Mouse (Mus musculus) layer of hippocampus, adult 2 months (tissue): ENCODE measurements around the gene Cryzl1. TPM values are rescaled to one million over a fixed set of nuclear protein-coding genes. Genes with fewer than 3 reads are reported as not detected.

Source experiments
- DNase-seq, 2 experiments: peaks; one replicate each; pipeline ENCODE4 v3.0.0; 2022; ENCODE audit warnings: low spot score in 2 of 2
- H3K27ac ChIP-seq: fragments of 200-600 bp; 2 replicates; pipeline ENCODE4 v1.8.1; 2022
- H3K4me3 ChIP-seq: fragments of 200-600 bp; 2 replicates; pipeline ENCODE4 v1.8.1; 2022; ENCODE audit warnings: mild to moderate bottlenecking
- CTCF ChIP-seq: fragments of 200-600 bp; conservative IDR thresholded peaks from 2 replicates; pipeline ENCODE4 v1.8.1; 2022; ENCODE audit warnings: antibody characterized with exemption, mild to moderate bottlenecking, moderate library complexity
- total RNA-seq, 2 experiments: library from RNA; stranded (reverse); gene quantifications; 2 replicates each; pipeline ENCODE4 v1.2.3; 2021

The Cryzl1 gene
- total RNA-seq, 2 experiments from 2014 or later: 104 to 111 TPM

DNA sequence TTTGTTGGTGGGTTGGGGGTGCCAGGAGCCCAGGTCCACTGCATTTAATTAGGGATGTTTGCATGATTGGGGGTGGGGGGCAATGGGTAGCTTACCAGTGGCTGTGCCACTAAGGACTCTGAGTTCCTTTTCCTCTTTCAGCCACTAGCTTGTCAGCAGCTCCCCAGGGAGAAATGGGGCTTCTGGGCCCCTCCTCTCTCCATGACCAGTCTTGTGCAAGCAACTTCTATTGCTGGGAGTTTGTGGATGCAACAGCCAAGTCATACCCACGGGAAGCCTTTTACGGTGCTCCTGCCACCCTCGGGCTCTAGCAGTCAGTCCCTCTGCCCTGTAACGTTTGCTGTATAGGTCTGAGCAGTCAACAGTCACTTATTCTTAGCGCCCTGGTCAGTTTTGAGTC is 6.0 kb upstream of the Cryzl1 start:
- no peak overlapping the region for H3K4me3 ChIP-seq
- TF ChIP-seq CTCF: no peak
- no peak for DNase-seq
- peak overlapping the region; percentile 62; the same call in 1 of the 2 replicates for H3K27ac ChIP-seq

DNA sequence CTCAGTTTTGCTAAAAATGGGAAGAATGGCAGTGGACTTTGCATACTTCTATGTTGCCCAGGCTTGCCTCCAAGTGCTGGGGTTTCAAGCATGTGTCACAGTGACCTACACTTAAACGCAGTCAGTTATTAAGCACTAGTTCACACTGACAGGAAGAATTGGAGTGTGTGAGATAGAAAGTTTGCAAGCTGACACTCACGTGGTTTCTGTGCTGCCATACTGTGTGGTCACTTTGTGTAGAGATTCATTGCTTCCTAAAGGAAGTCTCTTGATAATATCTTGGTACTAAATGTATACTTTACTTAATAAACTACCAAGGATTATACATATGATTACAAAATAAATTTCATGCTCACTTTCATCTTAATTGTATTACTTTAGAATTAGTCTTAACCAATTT is 4.0 kb upstream of the Cryzl1 start:
- DNase-seq: no peak
- Histone ChIP-seq H3K27ac (no peak overlapping the region), H3K4me3 (no peak overlapping the region)
- no peak for TF ChIP-seq CTCF

DNA sequence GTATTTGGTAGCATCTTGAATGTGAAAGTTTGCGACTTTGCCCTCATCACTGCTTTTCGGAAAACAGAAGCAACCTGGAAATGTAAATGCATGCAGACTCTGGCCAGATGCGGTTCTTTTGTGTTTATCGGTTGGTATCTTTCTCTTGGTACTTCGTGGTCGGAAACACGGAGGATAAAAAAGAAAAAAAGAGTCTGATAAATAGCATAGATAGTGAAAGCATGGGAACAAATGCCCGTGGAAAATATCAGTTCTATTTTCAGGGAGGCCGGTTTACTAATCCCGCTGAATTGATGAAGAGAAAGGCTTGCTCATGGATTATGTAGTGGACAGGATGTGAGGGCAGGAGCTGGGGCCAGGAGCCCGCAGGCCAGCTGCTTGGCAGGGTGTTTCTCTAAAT is 1.7 kb upstream of the Cryzl1 start:
- Histone ChIP-seq H3K4me3 (peak overlapping the region; percentile 66), H3K27ac (peak overlapping the region; percentile 92)
- TF ChIP-seq CTCF: no peak
- no peak for DNase-seq

DNA sequence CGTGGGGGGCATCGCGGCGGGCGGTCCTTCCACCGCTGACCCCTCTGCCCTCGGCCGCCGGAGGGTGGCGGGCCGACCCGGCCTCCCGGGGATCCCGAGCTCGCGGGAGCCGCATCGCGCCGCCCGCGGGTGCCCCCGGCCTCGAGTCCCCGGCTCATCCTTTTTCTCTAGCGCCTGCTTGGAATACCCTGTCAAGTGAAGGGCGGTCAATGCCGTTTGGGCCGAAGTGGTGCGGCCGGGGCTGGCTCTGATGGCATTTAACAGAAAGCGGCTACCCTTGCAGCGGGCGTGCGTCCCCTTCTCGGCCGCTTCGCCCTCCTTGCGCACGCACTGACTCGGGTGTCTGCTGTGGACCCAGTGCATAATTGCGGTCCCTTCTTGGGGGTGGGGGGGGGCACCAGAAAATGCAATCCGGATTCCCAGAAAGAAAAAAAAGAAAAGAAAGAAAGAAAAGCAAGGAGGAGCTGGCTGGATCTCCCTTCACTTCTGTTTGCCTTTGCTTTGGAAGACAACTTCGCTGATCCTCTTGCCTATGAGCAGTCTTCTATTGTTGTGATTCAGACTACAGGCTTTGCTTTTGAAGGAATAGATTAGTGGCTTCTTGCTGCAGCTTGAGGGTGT is 1.2 kb upstream of the Cryzl1 start:
- TF ChIP-seq CTCF: no peak
- peak overlapping the region; percentile 66 for H3K4me3 ChIP-seq
- DNase-seq: peak in 1 of 2 experiments; percentile 45
- H3K27ac ChIP-seq: peak overlapping the region; percentile 92

DNA sequence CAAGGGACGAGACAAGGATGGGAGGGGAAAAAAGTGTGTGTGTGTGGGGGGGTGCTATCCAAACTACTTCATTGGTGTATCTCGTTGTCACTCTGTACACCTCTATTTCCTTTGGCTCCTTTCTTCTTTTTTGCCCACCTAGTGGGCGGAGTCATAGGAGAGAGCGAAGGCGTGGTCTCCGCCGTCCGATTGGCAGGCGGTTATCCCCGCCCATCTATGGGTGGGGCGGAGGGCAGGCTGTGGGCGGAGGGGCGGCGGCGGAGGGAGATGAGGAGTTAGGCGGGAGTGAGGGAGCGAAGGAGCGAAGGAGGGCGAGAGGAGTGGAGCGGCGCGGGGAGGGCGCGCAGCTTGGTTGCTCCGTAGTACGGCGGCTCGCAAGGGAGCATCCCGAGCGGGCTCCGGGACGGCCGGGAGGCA is 299 bp upstream of the Cryzl1 start, which contains the start of gene Itsn1:
Gene Itsn1 (plus strand): TSS at position 216 of the 417 bp plus-strand sequence.
- peak; percentile 96 to 99 for DNase-seq
- TF ChIP-seq CTCF: no peak
- peak within 1 kb of the TSS; percentile 92 for H3K27ac ChIP-seq
- H3K4me3 ChIP-seq: peak within 1 kb of the TSS; percentile 66

DNA sequence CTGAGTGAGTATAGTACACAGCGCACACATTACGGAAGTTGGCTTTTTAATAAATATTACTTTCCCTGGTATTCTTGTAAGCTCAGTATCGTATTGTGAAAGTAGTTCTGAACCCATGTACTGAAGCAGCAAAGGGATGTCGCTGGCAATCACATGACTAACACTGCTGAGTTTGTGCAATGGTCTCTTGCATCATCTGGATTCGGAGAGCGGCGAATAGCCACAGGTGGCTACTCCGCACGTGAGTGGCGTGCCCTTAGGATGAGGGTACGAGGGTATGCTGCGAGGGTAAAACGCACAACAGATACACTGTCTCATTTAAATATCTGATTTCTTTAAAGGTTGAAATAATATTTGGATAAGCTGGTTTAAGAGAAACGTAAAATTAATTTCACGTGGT is 1.3 kb downstream of the Cryzl1 start:
- no peak for TF ChIP-seq CTCF
- H3K27ac ChIP-seq: peak overlapping the region; percentile 90; the same call in 1 of the 2 replicates
- H3K4me3 ChIP-seq: peak overlapping the region; percentile 66
- DNase-seq: no peak

DNA sequence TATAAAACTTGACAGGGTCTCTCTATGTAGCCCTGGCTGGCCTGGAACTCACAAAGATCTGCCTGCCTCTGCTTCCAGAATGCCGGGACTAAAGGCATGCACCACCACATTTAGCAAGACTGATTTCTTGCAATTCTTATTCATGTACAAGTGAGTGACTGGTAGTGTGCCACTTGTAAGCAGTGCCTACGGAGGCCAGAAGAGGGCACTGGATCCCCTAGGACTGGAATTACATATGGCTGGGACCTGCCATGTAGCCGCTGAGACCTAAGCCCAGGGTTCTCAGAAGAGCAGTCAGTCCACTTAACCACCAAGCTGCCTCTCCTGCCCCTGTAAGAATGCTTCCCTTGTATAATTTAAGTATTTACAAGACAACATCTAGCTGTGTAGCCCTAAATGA is 4.5 kb downstream of the Cryzl1 start:
- Histone ChIP-seq H3K4me3 (no peak overlapping the region), H3K27ac (no peak overlapping the region)
- peak; percentile 84 for TF ChIP-seq CTCF
- peak in 1 of 2 experiments; percentile 47 for DNase-seq

DNA sequence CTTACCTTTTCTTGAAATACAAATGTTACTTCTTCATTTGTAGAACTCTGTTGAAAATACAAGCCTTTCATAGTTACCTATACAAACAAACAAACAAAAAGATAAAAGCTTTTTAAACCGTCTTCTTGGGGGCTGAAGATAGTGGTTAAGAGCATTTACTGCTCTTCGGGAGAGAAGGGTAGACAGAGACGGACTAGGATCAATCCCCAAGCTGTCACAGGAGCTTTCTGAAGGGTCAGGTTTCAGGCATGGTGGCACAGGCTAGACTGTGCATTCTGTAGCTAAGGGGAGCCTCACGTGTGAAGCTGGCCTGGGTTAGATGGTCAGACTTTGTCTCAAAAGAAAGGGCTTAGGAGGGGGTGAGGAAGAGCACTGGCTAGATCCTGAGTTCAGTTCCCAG is 11.4 kb downstream of the Cryzl1 start:
- TF ChIP-seq CTCF: no peak
- no peak for DNase-seq
- no peak overlapping the region for H3K4me3 ChIP-seq
- H3K27ac ChIP-seq: no peak overlapping the region

DNA sequence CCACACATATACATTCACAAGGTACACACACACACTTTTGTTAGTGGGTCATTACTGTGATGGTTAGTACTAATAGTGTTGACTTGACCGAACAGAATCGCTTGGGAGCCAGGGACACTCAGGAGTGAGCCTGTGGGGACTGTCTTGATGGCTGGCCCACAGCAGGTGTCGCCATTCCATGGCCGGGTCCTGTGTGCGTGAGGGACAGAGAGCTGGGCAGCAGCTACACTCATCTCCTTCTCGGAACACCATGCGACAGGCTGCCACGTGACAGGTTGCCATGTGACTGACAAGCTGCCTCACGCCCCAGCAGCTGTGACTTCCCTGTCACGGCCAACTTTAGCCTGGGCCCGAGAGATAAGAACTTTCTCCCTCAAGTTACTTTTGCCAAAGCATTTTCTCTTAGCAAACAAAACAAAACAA is 11.8 kb downstream of the Cryzl1 start:
- Histone ChIP-seq H3K27ac (no peak overlapping the region), H3K4me3 (no peak overlapping the region)
- TF ChIP-seq CTCF: 0 out of 2 replicates have a peak, but pooled peaks have one; percentile 9
- DNase-seq: no peak

DNA sequence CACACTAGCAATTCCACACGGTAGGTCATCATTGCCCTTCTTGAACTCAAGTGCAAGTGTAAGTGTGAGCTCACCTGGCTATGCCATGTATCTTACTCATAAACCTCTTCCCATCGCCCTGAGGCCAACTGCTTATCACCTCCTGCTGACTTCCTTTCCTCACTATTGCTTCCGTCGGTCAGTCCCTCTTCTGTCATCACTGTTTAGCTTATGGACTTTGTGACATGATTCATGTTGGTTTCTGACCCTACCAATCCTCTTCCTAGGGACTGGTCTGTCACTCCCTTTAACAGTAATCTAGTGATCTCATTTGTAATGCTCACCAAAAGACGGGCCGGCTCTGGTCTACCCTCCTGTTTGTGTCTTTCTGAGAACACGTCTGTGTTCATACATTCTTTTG is 18.5 kb downstream of the Cryzl1 start:
- Histone ChIP-seq H3K4me3 (no peak overlapping the region), H3K27ac (no peak overlapping the region)
- TF ChIP-seq CTCF: no peak
- no peak for DNase-seq

DNA sequence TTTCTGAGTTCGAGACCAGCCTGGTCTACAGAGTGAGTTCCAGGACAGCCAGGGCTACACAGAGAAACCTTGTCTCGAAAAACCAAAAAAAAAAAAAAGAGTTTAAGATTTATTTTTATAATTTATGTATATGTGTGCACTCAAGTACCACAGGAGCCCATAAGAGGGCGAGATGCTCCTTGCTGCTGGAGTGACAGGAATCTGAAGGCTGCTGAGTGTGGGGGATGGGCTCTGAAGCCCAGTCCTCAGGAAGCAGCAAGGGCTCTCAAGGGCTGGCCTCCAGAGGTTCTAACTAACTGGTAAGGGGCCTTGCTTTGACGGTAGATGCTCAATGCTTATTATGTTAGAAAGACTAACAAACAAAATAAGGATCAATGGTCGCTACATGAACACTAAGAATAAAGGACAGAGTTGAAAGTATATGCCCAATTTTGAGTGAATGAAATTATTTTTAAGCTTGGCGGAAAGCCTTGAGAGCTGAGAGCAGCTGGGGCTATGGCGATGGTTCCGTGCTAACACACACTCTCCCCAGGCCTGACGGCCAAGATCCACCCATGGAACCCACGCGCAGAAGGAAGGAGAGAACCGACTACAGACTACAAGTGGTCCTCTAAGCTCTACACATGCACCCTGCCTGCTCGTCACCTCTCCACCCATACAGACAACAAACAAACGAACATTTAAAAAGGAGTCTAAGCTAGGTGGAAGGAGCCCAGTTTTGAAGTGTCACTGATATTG is 24.0 kb downstream of the Cryzl1 start:
- TF ChIP-seq CTCF: peak; percentile 60
- Histone ChIP-seq H3K27ac (no peak overlapping the region), H3K4me3 (no peak overlapping the region)
- no peak for DNase-seq

DNA sequence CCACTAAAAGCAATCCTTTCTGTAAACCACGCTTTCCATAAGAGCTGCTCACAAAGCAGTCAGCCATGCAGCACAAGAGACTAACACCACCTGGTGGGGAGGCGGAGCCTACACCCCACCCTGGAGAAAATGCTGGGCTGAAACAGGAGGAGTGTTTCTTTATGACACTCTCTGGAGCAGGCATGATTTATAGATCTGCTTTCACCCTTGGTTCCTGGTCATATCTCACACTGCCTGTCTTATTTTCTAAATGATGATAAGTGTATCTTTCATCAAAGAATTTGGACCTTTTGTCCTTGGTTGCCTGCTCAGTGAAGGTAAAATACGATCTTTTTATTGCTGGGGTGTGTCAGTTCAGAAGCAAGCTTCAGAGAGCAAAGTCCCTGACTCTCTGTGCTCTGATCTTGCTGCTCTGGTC is 26.0 kb downstream of the Cryzl1 start:
- H3K27ac ChIP-seq: peak overlapping the region; percentile 39
- no peak for DNase-seq
- TF ChIP-seq CTCF: peak; percentile 40
- H3K4me3 ChIP-seq: no peak overlapping the region

DNA sequence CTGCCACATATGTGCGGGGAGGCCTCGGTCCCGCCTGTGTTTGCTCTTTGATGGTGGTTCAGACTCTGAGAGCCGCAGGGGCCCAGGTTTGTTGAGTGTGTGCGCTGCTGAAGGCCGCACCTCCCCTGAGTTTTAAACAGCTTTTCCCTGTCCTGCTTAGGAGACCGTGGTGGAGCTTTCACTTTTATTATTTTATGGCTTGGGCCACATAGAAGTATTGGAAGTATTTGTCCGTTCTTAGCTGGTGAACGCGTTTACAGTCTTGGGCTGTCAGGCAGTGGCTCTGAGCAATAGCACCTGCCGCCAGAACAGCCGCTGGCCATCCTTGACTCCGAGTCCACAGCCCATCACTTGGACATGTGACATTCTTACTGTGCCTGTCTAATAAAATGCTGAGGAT is 26.9 kb downstream of the Cryzl1 start:
- TF ChIP-seq CTCF: no peak
- no peak overlapping the region for H3K27ac ChIP-seq
- H3K4me3 ChIP-seq: no peak overlapping the region
- DNase-seq: no peak

DNA sequence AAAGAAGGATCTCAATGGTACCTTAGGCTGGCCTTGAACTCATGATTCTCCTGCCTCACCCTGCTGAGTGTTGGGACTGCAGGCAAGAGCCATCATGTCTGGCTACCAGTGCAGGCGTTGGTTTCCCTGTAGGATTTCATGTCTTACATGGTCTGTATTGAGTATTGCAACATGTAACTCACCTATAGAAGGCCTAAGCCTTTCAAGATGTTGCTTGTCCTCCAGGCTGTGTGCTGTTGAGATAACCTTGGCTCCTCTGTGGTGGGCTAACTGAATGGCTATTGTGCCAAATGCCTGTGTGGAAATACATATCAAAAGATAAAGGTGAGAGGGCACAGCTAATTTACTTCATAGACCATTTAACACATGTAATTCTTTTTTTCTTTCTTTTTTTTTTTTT is 29.8 kb downstream of the Cryzl1 start:
- no peak for TF ChIP-seq CTCF
- DNase-seq: no peak
- Histone ChIP-seq H3K27ac (no peak overlapping the region), H3K4me3 (no peak overlapping the region)
